Mouse (Mus musculus) testis, adult 2 months (tissue): ENCODE data around the gene Sft2d1. TPM values are rescaled to one million over a fixed set of nuclear protein-coding genes. Genes with fewer than 3 reads are reported as not detected.

Source experiments
- H3K27ac ChIP-seq: fragments of 200-500 bp; 2 replicates; pipeline ENCODE4 v1.5.1; 2012; ENCODE audit warnings: low read depth, low read length; ENCODE audit not compliant: control insufficient read depth, insufficient read depth
- H3K27me3 ChIP-seq: fragments of 200-500 bp; 2 replicates; pipeline ENCODE4 v1.6.1; 2012; ENCODE audit warnings: mild to moderate bottlenecking, low read length, moderate library complexity; ENCODE audit not compliant: control insufficient read depth, insufficient read depth
- H3K36me3 ChIP-seq: fragments of 200-500 bp; 2 replicates; pipeline ENCODE4 v1.6.1; 2012; ENCODE audit warnings: mild to moderate bottlenecking, low read length; ENCODE audit not compliant: control insufficient read depth, insufficient read depth
- H3K4me1 ChIP-seq: fragments of 200-500 bp; 2 replicates; pipeline ENCODE4 v1.6.1; 2012; ENCODE audit warnings: low read length; ENCODE audit not compliant: control insufficient read depth, insufficient read depth
- H3K4me3 ChIP-seq: fragments of 200-500 bp; 2 replicates; pipeline ENCODE4 v1.5.1; 2012; ENCODE audit warnings: low read depth, mild to moderate bottlenecking, low read length, moderate library complexity, mixed read lengths; ENCODE audit not compliant: control insufficient read depth
- CTCF ChIP-seq: fragments of 200-500 bp; IDR thresholded peaks from 2 replicates; pipeline ENCODE4 v1.5.1; 2012; ENCODE audit warnings: low read depth, mild to moderate bottlenecking, inconsistent platforms, low read length, moderate library complexity; ENCODE audit not compliant: control insufficient read depth, insufficient read depth, insufficient replicate concordance
- POLR2A ChIP-seq: fragments of 200-500 bp; IDR thresholded peaks from 2 replicates; pipeline ENCODE4 v1.6.1; 2012; ENCODE audit warnings: low read depth, mild to moderate bottlenecking, inconsistent platforms, low read length, moderate library complexity; ENCODE audit not compliant: control insufficient read depth
- polyA plus RNA-seq: library from polyadenylated mRNA; depleted of rRNA; stranded (reverse); fragments of >200 nt; gene quantifications from 2 replicates; pipeline ENCODE4 v1.2.3, GENCODE M21; 2012

Sft2d1 gene
- polyA plus RNA-seq, 1 experiment = 40.9 TPM

DNA sequence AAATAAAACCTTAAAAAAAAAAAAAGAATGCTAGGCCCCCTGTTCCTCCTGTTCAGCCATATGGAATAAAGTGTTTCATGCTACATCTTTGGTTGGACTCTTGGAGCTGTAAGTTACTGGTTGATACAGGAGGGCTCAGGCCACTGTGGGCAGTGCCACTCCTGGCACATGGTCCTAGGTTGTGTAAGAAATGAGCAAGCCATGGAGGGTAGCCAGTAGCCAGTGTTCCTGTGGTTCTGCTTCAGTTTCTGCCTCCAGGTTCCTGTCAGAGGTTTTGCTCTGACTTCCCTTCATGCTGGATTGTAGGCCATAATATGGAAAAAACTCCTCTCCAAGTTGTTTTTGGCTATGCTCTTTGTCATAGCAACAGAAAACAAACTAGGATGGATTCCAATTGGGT, 20.2 kb upstream of the Sft2d1 start:
- TF ChIP-seq CTCF = no peak
- no peak for TF ChIP-seq POLR2A
- H3K27ac ChIP-seq = no peak overlapping the region
- peaks cover 1% of the 10 kb centered on the region; the same call in 1 of the 2 replicates for H3K36me3 ChIP-seq
- H3K4me3 ChIP-seq = no peak overlapping the region
- H3K4me1 ChIP-seq = no peaks in the 10 kb centered on the region
- H3K27me3 ChIP-seq = no peaks in the 10 kb centered on the region

DNA sequence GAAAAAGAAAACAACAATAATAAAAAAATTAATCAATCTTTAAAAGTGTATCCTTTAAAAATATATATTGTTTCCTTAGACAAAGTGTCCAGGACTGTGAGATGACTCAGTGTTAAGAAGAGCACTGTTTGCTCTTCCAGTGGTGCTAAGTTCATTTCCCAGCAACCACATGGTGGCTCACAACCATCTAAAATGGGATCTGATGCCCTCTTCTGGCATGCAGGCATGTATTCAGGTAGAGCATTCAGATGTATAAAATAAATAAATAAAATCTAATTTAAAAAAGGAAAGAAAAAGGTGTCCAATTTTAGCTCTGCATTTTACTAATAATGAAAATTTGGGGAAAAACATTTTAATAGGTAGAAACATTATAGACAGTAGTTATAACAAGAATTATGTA, 15.1 kb upstream of the Sft2d1 start:
- no peak overlapping the region for H3K4me3 ChIP-seq
- H3K36me3 ChIP-seq = peaks cover 1% of the 10 kb centered on the region; the same call in 1 of the 2 replicates
- no peaks in the 10 kb centered on the region for H3K27me3 ChIP-seq
- TF ChIP-seq CTCF = no peak
- H3K4me1 ChIP-seq = no peaks in the 10 kb centered on the region
- H3K27ac ChIP-seq = no peak overlapping the region

DNA sequence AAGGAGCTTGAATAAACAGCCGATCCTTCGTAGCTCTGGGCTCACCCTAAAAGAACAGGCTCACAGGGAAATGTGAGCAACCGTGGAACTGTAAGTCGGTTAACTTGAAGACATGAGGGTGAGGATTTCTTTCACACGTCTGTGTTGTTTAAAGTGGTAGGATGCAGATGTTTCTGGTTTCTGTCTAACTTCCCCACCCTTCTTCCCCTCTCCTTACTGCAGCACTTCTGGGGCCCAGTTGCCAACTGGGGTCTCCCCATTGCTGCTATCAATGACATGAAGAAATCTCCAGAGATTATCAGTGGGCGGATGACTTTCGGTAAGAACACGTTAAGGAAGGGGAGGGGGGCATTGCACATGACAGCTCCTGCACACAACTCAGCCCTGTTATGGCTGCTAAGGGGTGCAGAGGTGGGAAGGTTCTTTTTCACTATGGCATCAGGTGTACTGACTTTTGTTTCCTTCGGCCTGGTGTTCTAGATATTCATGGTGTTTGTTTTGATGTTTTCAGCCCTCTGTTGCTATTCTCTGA, 14.5 kb upstream of the Sft2d1 start:
- Histone ChIP-seq H3K4me3 (no peak overlapping the region), H3K27ac (no peak overlapping the region), H3K27me3 (no peaks in the 10 kb centered on the region), H3K36me3 (peaks cover 1% of the 10 kb centered on the region; the same call in 1 of the 2 replicates), H3K4me1 (no peaks in the 10 kb centered on the region)
- TF ChIP-seq CTCF (no peak), POLR2A (no peak)

DNA sequence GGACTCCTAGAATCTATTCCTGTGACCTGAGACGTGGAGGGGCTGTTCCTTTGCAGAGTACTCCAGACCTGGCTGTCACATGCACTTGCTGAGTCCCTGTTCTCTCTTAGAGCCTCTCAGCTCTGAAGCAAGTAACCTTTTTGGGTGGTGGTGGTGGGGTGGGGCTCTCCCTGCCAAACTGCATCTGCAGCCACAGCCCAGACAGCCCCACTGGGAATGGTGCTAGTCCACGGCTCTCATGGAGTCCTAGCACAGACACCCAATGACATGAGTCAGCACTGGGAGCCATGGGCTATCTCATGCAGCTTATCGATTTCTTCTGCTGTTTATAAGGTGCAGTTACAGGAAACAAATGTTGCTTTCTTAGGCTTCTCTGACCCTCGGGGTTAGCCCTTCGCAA, 13.2 kb upstream of the Sft2d1 start:
- H3K27ac ChIP-seq = no peak overlapping the region
- TF ChIP-seq POLR2A = no peak
- no peak for TF ChIP-seq CTCF
- H3K4me1 ChIP-seq = no peaks in the 10 kb centered on the region
- no peak overlapping the region for H3K4me3 ChIP-seq
- peaks cover 1% of the 10 kb centered on the region; the same call in 1 of the 2 replicates for H3K36me3 ChIP-seq
- no peaks in the 10 kb centered on the region for H3K27me3 ChIP-seq

DNA sequence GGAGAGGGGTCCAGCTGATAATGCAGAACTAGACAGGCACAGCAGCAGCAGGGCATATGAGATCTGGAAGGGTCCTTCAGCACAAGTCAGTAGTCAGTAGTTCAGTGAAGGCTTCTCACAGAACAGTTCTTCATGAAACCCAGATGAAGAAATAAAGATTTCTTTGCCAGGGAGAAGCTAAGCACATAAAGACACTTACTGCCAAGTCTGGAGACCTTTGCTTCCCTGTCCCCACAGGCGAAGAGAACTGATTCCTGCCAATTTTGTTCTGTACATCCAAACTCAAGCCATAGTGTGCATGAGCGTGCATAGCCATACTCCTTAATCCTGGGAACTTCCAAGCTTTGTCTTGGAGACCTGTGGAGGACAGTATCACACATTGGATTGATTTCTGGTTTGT, 12.6 kb upstream of the Sft2d1 start:
- Histone ChIP-seq H3K4me1 (no peaks in the 10 kb centered on the region), H3K36me3 (peaks cover 1% of the 10 kb centered on the region; the same call in 1 of the 2 replicates), H3K4me3 (no peak overlapping the region), H3K27me3 (no peaks in the 10 kb centered on the region), H3K27ac (no peak overlapping the region)
- TF ChIP-seq POLR2A (no peak), CTCF (no peak)

DNA sequence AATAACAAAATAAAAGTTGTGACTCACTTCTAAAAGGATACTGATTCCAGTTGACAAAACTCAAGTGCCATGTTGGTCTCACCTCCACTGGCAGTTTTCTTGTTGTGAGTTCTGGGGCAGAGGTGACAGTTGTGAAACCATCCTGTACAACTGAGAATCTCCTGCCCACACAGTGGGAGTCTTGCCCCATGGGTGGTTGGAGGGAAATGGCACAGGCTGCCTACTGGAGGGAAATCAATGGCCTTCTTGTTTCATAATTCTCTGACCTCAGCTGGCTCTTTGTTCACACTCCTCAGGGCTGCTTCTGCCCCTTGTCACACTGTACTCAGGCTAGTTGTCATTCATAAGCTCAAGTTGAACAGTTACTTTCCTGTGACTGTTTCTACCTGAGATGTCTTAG, 11.4 kb upstream of the Sft2d1 start:
- Histone ChIP-seq H3K27ac (no peak overlapping the region), H3K4me3 (no peak overlapping the region), H3K36me3 (no peaks in the 10 kb centered on the region), H3K4me1 (no peaks in the 10 kb centered on the region), H3K27me3 (no peaks in the 10 kb centered on the region)
- TF ChIP-seq CTCF = no peak
- no peak for TF ChIP-seq POLR2A

DNA sequence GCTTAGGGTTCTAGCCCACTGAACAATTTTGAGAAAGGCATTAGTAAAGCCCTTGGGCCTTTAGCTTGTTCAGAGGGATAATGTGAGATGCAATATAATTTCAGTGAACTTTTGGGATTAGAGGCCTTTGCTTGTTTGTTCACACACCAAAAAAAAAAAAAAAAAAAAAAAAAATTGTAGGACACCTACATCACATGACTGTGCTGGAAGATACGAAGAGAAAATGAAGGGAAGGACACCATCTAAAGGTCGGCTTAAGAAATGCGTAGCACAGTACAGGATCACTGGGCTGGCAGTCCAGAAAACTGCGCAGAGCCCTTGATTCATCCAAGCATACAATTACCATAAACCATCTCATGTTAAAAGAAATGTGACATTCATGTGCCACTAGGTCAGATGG, 9.4 kb upstream of the Sft2d1 start:
- H3K27ac ChIP-seq = no peak overlapping the region
- H3K4me1 ChIP-seq = no peaks in the 10 kb centered on the region
- H3K4me3 ChIP-seq = no peak overlapping the region
- H3K27me3 ChIP-seq = no peaks in the 10 kb centered on the region
- TF ChIP-seq CTCF (no peak), POLR2A (no peak)
- H3K36me3 ChIP-seq = no peaks in the 10 kb centered on the region
